Mouse (Mus musculus) embryonic facial prominence, embryonic 11.5 days (tissue): Measurements from ENCODE around the gene Neurl3. TPM values are rescaled to one million over a fixed set of nuclear protein-coding genes. Genes with fewer than 3 reads are reported as not detected.

ENCODE experiments used
- ATAC-seq: fragments of 200-750 bp; cut with Nextera tagmentation; replicated peaks from 2 replicates; pipeline ENCODE4 v1.8.0; 2017; ENCODE audit warnings: low read depth; ENCODE audit not compliant: insufficient number of reproducible peaks, low FRiP score, low TSS enrichment
- DNase-seq: peaks from one replicate; pipeline ENCODE4 v3.0.0-alpha.2; 2015; ENCODE audit warnings: low spot score
- H3K27ac ChIP-seq: fragments of 300-500 bp; sonication (generic); replicated peaks from 2 replicates; pipeline ENCODE4 v1.5.1; 2014; ENCODE audit warnings: mild to moderate bottlenecking, low read depth, low read length, control low read depth
- H3K27me3 ChIP-seq: fragments of 300-500 bp; sonication (generic); 2 replicates; pipeline ENCODE4 v1.6.1; 2014; ENCODE audit warnings: mild to moderate bottlenecking, low read length, moderate library complexity, mixed read lengths; ENCODE audit not compliant: control insufficient read depth, insufficient read depth
- H3K36me3 ChIP-seq: fragments of 300-500 bp; sonication (generic); replicated peaks from 2 replicates; pipeline ENCODE4 v1.6.1; 2014; ENCODE audit warnings: low read depth, mild to moderate bottlenecking, low read length, moderate library complexity, mixed read lengths; ENCODE audit not compliant: control insufficient read depth, insufficient read depth
- H3K4me1 ChIP-seq: fragments of 300-500 bp; sonication (generic); 2 replicates; pipeline ENCODE4 v1.6.1; 2014; ENCODE audit warnings: low read length, mixed read lengths; ENCODE audit not compliant: control insufficient read depth, insufficient read depth
- H3K4me2 ChIP-seq: fragments of 300-500 bp; sonication (generic); 2 replicates; pipeline ENCODE4 v1.6.1; 2014; ENCODE audit warnings: low read depth, mild to moderate bottlenecking, control low read depth, low read length, moderate library complexity
- H3K4me3 ChIP-seq: fragments of 300-500 bp; sonication (generic); 2 replicates; pipeline ENCODE4 v1.5.1; 2014; ENCODE audit warnings: low read depth, low read length, control low read depth
- H3K9ac ChIP-seq: fragments of 300-500 bp; sonication (generic); replicated peaks from 2 replicates; pipeline ENCODE4 v1.6.1; 2014; ENCODE audit warnings: mild to moderate bottlenecking, control low read depth, low read length
- H3K9me3 ChIP-seq: fragments of 300-500 bp; sonication (generic); replicated peaks from 2 replicates; pipeline ENCODE4 v1.6.1; 2016; ENCODE audit warnings: mild to moderate bottlenecking, low read length, inconsistent platforms, mixed read lengths; ENCODE audit not compliant: control insufficient read depth
- WGBS: fragments of 180-500 bp; shearing (Covaris S2); extraction: QIAGEN DNeasy Blood & Tissue Kit; methylation state at CpG from one replicate; pipeline ENCODE4 v1.1.7; 2014; 5-methylcytosine and 5-hydroxymethylcytosine counted together
- polyA plus RNA-seq: library from polyadenylated mRNA; unstranded; fragments of >200 nt; fragmentation: Nextera tagmentation; extraction: Ambion mirVana; gene quantifications from 2 replicates; pipeline ENCODE4 v1.2.1, GENCODE M21; 2014

The Neurl3 gene
- polyA plus RNA-seq, 1 experiment from 2014 or later: 1.2 TPM

DNA sequence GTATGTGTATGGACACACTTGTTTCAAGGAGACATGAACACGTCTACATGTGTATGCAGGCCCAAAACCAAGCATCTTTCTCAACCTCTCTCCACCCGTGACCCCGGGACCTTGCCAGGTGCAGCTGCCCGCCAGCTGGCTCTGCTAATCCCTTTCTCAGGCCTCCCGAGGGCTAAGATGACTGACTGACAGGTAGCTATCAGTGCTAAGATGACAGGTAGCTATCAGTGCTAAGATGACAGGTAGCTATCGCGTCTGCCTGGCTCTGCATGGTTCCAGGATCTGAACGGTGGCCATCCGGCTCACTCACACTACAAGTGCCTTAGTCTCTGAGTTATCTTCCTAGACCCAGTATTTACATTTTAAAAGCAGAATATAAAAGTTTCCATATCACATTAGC is 46.0 kb downstream of the Neurl3 start:
- ATAC-seq (no peak), DNase-seq (no peak)
- 82% methylated on average over 9 of the region's 9 CpGs for WGBS
- Histone ChIP-seq H3K9me3 (no peaks in the 10 kb centered on the region), H3K9ac (no peak overlapping the region), H3K4me3 (no peak overlapping the region), H3K36me3 (no peaks in the 10 kb centered on the region; the same call in 1 of the 2 replicates), H3K27ac (no peak overlapping the region), H3K27me3 (no peaks in the 10 kb centered on the region), H3K4me1 (no peaks in the 10 kb centered on the region), H3K4me2 (no peak overlapping the region)

DNA sequence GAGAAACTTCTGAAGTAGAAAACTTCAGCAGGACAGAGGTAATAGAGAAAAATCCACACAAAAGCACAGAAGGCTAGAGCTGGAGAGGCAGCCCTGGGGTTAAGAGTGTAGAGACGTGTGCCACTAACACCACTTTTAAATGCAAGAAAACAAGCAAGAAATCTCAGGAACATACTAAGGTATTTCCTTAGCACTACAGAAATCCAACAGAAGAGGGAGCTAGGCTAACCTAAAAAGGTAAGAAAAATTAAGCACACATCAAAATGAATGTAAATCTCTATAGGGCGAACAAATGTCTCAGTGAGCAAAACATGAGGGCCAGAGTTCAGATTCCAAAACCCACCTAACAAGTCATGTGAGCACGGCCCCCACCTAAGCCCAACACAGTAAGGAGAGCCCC is 49.8 kb downstream of the Neurl3 start:
- H3K4me2 ChIP-seq: no peak overlapping the region
- H3K4me3 ChIP-seq: no peak overlapping the region
- ATAC-seq (no peak), DNase-seq (no peak)
- WGBS: 88% methylated on average over 3 of the region's 3 CpGs
- no peaks in the 10 kb centered on the region for H3K9me3 ChIP-seq
- no peaks in the 10 kb centered on the region for H3K27me3 ChIP-seq
- H3K4me1 ChIP-seq: no peaks in the 10 kb centered on the region
- no peak overlapping the region for H3K9ac ChIP-seq
- H3K36me3 ChIP-seq: no peaks in the 10 kb centered on the region; the same call in 1 of the 2 replicates
- no peak overlapping the region for H3K27ac ChIP-seq

Other genes with a start within 250 kb of the Neurl3 start
- 10.5 and 10.9 TPM in 2 replicates for gene Hs6st1, start 206.3 kb downstream of the Neurl3 start, polyA plus RNA-seq
- 67.3 and 67.8 TPM in 2 replicates for gene Uggt1, start 30.0 kb downstream of the Neurl3 start, polyA plus RNA-seq
- 1.6 and 3.7 TPM in 2 replicates for gene Arid5a, start 33.1 kb upstream of the Neurl3 start, polyA plus RNA-seq
- 27.4 and 32.6 TPM in 2 replicates for gene Kansl3, start 94.5 kb upstream of the Neurl3 start, polyA plus RNA-seq
- 0.72 and 0.75 TPM in 2 replicates for gene Fer1l5, start 97.6 kb upstream of the Neurl3 start, polyA plus RNA-seq
- gene Lman2l, start 170.6 kb upstream of the Neurl3 start, polyA plus RNA-seq: 31.7 and 35.0 TPM in 2 replicates
- 12.0 and 12.8 TPM in 2 replicates for gene Cnnm4, start 196.9 kb upstream of the Neurl3 start, polyA plus RNA-seq
- 3.5 and 5.4 TPM in 2 replicates for gene Cnnm3, start 237.2 kb upstream of the Neurl3 start, polyA plus RNA-seq